Comparison of ENCODE assay signal across 8 mouse cellular contexts in the genomic region with DNA sequence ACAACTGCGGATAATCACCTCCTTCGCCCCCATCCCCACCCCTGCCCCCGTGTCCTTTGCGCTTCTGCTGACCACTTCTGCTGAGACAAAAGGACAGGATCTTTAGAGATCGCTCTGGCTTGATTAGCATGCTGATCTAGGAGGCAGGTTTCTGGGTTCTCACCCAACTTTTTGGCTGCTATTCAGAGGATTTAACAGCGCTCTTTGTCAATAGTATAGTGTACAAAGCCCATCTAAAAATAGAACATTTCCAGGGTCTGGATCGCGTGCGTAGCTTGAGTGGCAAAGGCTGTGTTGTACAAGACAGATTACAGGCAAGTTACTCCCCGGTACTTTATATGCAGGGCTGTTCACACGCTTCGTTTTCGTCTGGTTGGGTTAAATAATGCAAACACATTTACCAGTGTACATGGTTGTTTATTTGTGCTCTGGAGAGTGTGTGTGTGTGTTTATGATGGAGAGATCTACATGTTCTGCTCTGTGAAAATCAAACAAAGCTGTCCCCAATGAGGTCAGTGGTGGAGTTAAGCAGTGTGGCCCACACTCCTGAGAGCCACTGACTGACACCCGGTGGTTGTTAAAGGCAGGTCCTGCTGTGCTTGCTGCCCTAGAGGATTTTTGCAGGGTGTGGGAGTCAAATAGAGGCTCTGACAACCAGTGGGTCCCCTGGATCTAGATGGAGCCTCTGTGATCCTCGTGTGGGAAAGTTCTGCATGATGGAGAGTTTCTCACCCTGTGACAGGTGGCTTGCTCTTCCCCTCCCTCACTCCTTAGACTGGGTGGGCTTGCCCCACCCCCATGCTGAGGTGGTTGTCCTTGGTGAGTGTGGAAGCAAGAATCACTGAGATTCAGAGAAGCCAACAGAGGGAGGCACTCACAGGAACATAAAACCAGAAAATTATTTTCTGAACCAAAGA.
DNase-seq lines count a peak whose midpoint lies in the region; ATAC-seq and TF ChIP-seq lines count a peak whose summit lies in the region.

No protein-coding gene starts in this region.

- POLR2A ChIA-PET in Patski (lab: Charles Lee) = no interaction called here

- peak; percentile 10 to 29 for DNase-seq in cerebellum, postnatal 14 days
- no peak for DNase-seq in cerebellum, adult 11-12 months
- no peak for DNase-seq in Patski (ENCODE audit: low read depth, low spot score)
- peak; percentile 76 for DNase-seq in lung, postnatal 0 days (ENCODE audit: low spot score)
- DNase-seq in retina, postnatal 7 days (ENCODE audit: low read depth, low spot score) = peak; percentile 13
- DNase-seq in layer of hippocampus, postnatal 36 days = no peak

- no peaks in the 10 kb centered on the region for H3K27me3 ChIP-seq in Patski
- no peaks in the 10 kb centered on the region for H3K27me3 ChIP-seq in forebrain, embryonic 15.5 days
- no peaks in the 10 kb centered on the region for H3K27me3 ChIP-seq in intestine, embryonic 16.5 days (replicated peaks; ENCODE audit: control insufficient read depth, insufficient read depth, low read length)
- H3K27me3 ChIP-seq in lung, postnatal 0 days (replicated peaks; ENCODE audit: insufficient read depth, low read length) = no peaks in the 10 kb centered on the region

- peak overlapping the region; percentile 74 for H3K27ac ChIP-seq in forebrain, embryonic 15.5 days (replicated peaks)
- no peak overlapping the region for H3K27ac ChIP-seq in intestine, embryonic 16.5 days (ENCODE audit: low read length)
- H3K27ac ChIP-seq in lung, postnatal 0 days (ENCODE audit: low read length) = no peak overlapping the region

- 0 out of 2 replicates have a peak, but pooled peaks have one; percentile 12 for TF ChIP-seq EP300 in lung, postnatal 0 days (IDR thresholded peaks at IDR 0.05)

- 5% methylated on average over 15 of the region's 15 CpGs for WGBS in forebrain, embryonic 15.5 days
- 5% methylated on average over 15 of the region's 15 CpGs for WGBS in intestine, embryonic 16.5 days
- 4% methylated on average over 15 of the region's 15 CpGs for WGBS in lung, postnatal 0 days

- H3K4me2 ChIP-seq in forebrain, embryonic 15.5 days (replicated peaks) = peak overlapping the region; percentile 66
- peak overlapping the region; percentile 50 for H3K4me2 ChIP-seq in intestine, embryonic 16.5 days (ENCODE audit: low read depth, low read length)
- peak overlapping the region; percentile 50 for H3K4me2 ChIP-seq in lung, postnatal 0 days (replicated peaks; ENCODE audit: low read depth, low read length)

- CTCF ChIA-PET in Patski (lab: Charles Lee) = interaction anchor here (0.7 to 1.7 kb wide), 4 partner anchors 19 to 226 kb away, joined by 3 read pairs; no protein-coding TSS in a partner anchor

- H3K4me1 ChIP-seq in forebrain, embryonic 15.5 days = peaks cover 18% of the 10 kb centered on the region
- peaks cover 6% of the 10 kb centered on the region for H3K4me1 ChIP-seq in intestine, embryonic 16.5 days (ENCODE audit: control insufficient read depth, insufficient read depth, low read length)
- H3K4me1 ChIP-seq in lung, postnatal 0 days (ENCODE audit: insufficient read depth, low read depth, low read length) = peaks cover 5% of the 10 kb centered on the region; the same call in 1 of the 2 replicates

- H3K36me3 ChIP-seq in forebrain, embryonic 15.5 days = no peaks in the 10 kb centered on the region
- H3K36me3 ChIP-seq in intestine, embryonic 16.5 days (ENCODE audit: control insufficient read depth, insufficient read depth, low read length) = no peaks in the 10 kb centered on the region
- no peaks in the 10 kb centered on the region for H3K36me3 ChIP-seq in lung, postnatal 0 days (ENCODE audit: insufficient read depth, low read length)

- in situ Hi-C loops in Patski (cut with MboI; ENCODE audit: low pct_unique_long_range_greater_than_20kb) = no loop called here

- peak overlapping the region; percentile 54 for H3K9ac ChIP-seq in forebrain, embryonic 15.5 days (replicated peaks)
- peak overlapping the region; percentile 21 for H3K9ac ChIP-seq in intestine, embryonic 16.5 days (ENCODE audit: low read depth, low read length)
- no peak overlapping the region for H3K9ac ChIP-seq in lung, postnatal 0 days (replicated peaks; ENCODE audit: low read depth)

- peak overlapping the region; percentile 48 for H3K4me3 ChIP-seq in forebrain, embryonic 15.5 days
- H3K4me3 ChIP-seq in intestine, embryonic 16.5 days (ENCODE audit: low read length) = peak overlapping the region; percentile 34
- peak overlapping the region; percentile 33 for H3K4me3 ChIP-seq in lung, postnatal 0 days (ENCODE audit: low read depth, low read length)

- peak; percentile 59 for TF ChIP-seq CTCF in Patski (IDR thresholded peaks at IDR 0.05)
- peak; percentile 44 for TF ChIP-seq CTCF in lung, postnatal 0 days (IDR thresholded peaks at IDR 0.05)

- no peaks in the 10 kb centered on the region for H3K9me3 ChIP-seq in forebrain, embryonic 15.5 days
- no peaks in the 10 kb centered on the region for H3K9me3 ChIP-seq in intestine, embryonic 16.5 days (ENCODE audit: control insufficient read depth, low read length)
- H3K9me3 ChIP-seq in lung, postnatal 0 days (ENCODE audit: low read length) = no peaks in the 10 kb centered on the region

- peak; percentile 57 for ATAC-seq in Patski
- peak; percentile 91 for ATAC-seq in forebrain, embryonic 15.5 days (replicated peaks)
- ATAC-seq in intestine, embryonic 16.5 days = peak; percentile 76
- peak; percentile 80 for ATAC-seq in lung, postnatal 0 days

Comparison
In these comparisons a context has a peak if more than half of its experiments do, and no peak if none do; other contexts are left out.
1. DNase-seq: peak in cerebellum, postnatal 14 days (2 of 2), lung, postnatal 0 days (single experiment) and retina, postnatal 7 days (single experiment); none in cerebellum, adult 11-12 months (single experiment), Patski (single experiment) and layer of hippocampus, postnatal 36 days (0 of 2).
2. Peak in every context shown above with its lines, with median percentiles within 50 percentile points of each other: ATAC-seq, H3K4me2 ChIP-seq and H3K4me3 ChIP-seq.